Mouse (Mus musculus) C2C12 (cell line): ENCODE measurements at regions not wholly inside any gene's neighbourhood (a gene's known extent, or its start where the extent isn't known, plus 50 kb on each side); places are given as distances from the start of the nearest gene placed in this dataset.

Experiments used
- CEBPB ChIP-seq: IDR thresholded peaks from one replicate; pipeline ENCODE4 v1.6.1; 2011; ENCODE audit warnings: low read depth, mild to moderate bottlenecking, control low read depth, moderate library complexity
- CTCF ChIP-seq: IDR thresholded peaks from one replicate; pipeline ENCODE4 v1.5.1; 2011; ENCODE audit not compliant: control insufficient read depth, insufficient read depth, insufficient read length
- USF1 ChIP-seq: IDR thresholded peaks from one replicate; pipeline ENCODE4 v1.6.1; 2011; ENCODE audit warnings: low read depth, mild to moderate bottlenecking, control low read depth, moderate library complexity

- TF ChIP-seq CTCF (no peak), USF1 (no peak), CEBPB (no peak)
Measured at GRCm38 (mm10) chr15:93675624-93676023, 79.9 kb upstream of the Prickle1 start.
